Mouse (Mus musculus): ENCODE measurements around the gene Epb41l1.

Epb41l1 gene

DNA sequence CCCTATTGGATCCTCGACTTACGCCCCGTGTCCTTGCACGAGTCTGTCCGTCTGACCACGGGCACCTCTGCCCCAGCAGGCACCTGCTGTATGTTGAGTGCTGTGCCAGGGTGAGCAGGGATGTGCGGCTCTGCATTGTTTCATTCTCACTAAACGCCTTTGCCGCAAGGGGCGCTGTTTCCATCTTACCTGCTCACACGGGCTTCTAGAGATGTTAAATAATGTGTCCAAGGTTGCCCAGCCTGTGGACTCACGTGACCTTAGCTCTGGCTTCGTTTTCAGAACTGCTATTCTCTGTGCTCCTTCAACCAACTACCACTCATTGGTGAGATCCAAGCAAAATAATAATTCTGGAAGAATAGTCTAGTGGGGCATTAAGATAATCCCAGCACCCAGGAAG is 61.6 kb downstream of the Epb41l1 start:
- 0 out of 2 replicates have a peak, but pooled peaks have one; percentile 31 for ATAC-seq (ENCODE audit: insufficient number of reproducible peaks, low FRiP score, low TSS enrichment)

GRCm38 (mm10) chr2:156482764-156483163 is 62.1 kb downstream of the Epb41l1 start:
- ATAC-seq (ENCODE audit: insufficient number of reproducible peaks, low FRiP score, low TSS enrichment): no peak

DNA sequence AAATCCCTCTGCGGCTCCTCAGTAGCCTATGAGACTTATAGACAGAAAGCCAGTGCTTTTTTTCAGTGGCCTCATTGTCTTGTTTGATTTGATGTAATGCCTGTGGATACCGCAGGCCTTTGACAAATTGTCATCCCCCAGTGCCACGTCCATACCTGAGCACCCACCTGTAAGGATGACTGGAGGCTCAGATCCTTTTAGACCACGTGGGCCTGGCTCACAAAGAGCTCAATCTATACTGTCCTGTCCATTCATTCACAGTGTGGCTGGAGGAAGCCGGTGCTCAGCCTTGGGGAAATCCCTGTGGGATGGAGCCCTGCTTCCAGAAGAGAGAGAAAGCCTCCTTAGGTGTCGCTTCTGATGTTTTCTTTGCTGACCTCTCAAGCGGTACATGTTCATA is 62.5 kb downstream of the Epb41l1 start:
- ATAC-seq (ENCODE audit: insufficient number of reproducible peaks, low FRiP score, low TSS enrichment): no peak

DNA sequence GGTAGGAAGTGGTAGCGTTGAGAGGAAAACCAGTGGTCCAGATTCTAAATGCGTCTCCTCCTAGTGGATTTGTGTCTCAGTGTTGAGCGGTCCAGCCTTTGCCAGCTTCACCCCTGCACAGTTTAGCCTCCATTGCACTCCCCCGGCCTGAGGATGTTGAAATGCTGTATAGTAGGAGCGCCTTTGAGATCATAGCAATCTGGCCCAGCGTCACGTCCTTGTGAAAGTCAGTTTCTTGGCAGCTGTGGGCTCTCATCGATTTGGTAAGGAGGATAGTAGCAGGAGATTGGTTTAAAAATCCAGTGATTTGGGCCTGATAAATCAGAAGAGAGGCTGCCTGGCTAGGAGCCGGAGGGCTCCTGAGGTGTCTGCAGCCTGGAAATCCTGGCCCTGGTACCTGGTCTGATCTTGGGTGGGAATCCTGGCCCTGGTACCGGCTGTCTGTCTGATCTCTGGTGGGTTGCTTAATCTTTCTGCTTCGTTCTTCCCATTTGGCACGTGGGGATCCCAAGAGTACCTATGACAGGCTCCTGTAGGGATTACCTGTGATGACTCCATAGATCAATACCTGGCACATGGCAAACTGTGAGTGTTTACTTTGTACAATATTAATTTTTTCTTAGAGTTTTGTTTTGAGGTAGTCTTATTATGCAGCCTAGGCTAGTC is 65.5 kb downstream of the Epb41l1 start:
- ATAC-seq (ENCODE audit: insufficient number of reproducible peaks, low FRiP score, low TSS enrichment): no peak

GRCm38 (mm10) chr2:156487589-156488160 is 67.0 kb downstream of the Epb41l1 start:
- 0 out of 2 replicates have a peak, but pooled peaks have one; percentile 13 for ATAC-seq (ENCODE audit: insufficient number of reproducible peaks, low FRiP score, low TSS enrichment)

DNA sequence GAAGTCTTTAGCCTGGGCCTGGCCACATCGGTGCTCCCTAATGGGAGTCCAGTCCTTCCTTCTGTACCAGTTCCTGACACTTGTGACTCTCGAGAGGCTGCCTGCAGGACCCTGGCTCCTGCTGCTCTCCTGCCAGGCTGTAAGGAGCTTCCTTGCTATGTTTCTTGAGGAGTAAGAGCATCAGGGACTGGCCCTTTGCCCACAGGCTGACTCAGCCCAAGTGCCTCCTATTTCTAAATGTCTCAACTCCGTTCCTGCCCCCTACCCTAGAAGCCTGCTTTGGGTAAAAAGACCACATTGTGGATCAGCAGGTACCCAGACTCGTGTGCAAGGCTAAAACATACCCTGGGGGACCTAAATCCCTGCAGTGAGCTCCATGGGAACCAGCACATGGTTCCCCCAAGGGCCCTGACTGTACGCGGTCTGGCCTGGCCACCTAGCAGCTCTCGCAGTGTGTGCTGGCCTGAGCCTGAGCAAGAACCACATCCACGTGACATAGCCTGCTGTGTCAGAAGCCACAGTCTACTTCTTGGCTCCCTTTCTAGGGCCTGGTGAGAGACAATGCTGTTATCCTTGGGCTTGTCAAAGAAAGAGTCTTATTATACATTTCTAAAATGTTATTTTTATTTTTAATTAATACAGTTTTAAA is 67.6 kb downstream of the Epb41l1 start:
- ATAC-seq (ENCODE audit: insufficient number of reproducible peaks, low FRiP score, low TSS enrichment): peak; percentile 74; the same call in 1 of the 2 replicates

GRCm38 (mm10) chr2:156490176-156490575 is 69.5 kb downstream of the Epb41l1 start:
- ATAC-seq (ENCODE audit: insufficient number of reproducible peaks, low FRiP score, low TSS enrichment): peak; percentile 21; the same call in 1 of the 2 replicates

GRCm38 (mm10) chr2:156491796-156492195 is 71.1 kb downstream of the Epb41l1 start:
- no peak for ATAC-seq (ENCODE audit: insufficient number of reproducible peaks, low FRiP score, low TSS enrichment)

DNA sequence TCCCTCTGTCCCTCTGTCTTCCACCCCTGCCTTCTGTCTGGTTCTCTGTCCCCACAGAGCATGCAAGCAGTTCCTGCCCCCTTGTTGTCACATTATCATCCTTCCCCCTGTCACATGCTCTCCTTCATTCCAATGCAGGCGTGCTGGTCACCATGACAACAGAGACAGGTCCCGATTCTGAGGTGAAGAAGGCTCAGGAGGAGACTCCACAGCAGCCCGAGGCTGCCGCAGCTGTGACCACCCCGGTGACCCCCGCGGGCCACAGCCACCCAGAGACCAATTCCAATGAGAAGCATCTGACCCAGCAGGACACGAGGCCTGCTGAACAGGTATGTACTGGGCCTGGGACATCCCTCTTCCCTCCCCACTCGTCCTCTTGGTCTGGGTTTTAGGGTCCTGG is 73.1 kb downstream of the Epb41l1 start:
- ATAC-seq (ENCODE audit: insufficient number of reproducible peaks, low FRiP score, low TSS enrichment): no peak

DNA sequence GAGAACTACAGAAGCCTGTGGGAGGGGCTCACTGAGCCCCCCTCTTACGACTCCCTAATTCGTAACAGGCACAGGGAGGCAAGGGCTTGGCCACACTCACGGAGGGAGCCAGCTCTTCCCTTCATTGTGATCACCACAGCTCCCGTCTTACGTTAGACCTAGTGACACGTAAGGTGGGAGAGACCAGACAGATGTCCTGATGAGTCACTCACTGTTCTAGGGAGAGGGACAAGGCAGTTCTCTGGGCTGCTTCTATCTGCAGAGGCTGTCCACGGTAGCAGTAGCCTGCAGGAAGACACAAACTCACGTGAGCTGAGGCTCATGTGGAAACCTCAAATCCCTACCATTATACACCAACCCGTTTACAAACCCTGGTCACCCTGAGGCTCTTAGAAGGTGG is 73.8 kb downstream of the Epb41l1 start:
- ATAC-seq (ENCODE audit: insufficient number of reproducible peaks, low FRiP score, low TSS enrichment): no peak

GRCm38 (mm10) chr2:156494875-156495274 is 74.2 kb downstream of the Epb41l1 start:
- ATAC-seq (ENCODE audit: insufficient number of reproducible peaks, low FRiP score, low TSS enrichment): peak; percentile 85

DNA sequence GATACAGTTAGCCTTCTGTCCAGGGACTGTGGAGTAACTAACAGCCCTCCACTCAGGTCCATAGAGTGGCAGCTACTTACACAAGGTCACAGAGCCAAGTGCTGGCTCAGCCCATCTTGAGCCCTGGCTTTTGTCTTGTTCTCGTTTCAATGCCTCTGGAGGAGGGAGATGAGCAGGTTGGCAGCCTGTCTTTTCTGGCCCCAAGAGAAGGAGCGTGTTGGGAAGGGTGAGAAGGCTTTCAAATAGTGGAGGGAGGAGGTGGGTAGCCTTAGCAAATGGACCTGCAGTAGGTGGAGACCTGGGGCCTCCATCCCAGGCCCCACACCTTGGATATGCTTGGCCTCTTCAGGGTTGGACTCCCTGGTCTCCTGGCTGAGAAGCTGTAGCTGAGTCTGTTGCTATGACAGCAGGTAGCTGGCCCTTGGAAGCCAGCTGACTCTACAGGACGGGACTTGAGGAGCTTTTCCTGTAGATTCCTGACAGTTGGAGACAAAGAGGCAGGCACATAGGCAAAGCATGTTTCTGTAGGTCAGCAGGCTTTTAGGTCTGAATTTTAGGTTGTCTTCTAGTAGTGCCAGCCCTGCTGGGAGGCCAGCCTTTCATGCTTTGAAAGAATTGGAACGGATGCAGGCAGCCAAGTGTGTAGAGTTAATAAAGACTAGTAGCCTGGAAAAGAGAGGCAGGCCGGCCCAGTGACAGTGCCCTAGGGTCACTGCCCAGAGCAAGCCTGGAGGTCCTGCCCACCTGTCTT is 76.3 kb downstream of the Epb41l1 start:
- ATAC-seq (ENCODE audit: insufficient number of reproducible peaks, low FRiP score, low TSS enrichment): peak; percentile 23; the same call in 1 of the 2 replicates

- ATAC-seq (ENCODE audit: insufficient number of reproducible peaks, low FRiP score, low TSS enrichment): no peak
These were observed 77.2 kb downstream of the Epb41l1 start for GRCm38 (mm10) chr2:156497915-156498314.

GRCm38 (mm10) chr2:156501025-156501424 is 80.3 kb downstream of the Epb41l1 start:
- ATAC-seq (ENCODE audit: insufficient number of reproducible peaks, low FRiP score, low TSS enrichment): no peak

- ATAC-seq (ENCODE audit: insufficient number of reproducible peaks, low FRiP score, low TSS enrichment): no peak
These were observed 84.8 kb downstream of the Epb41l1 start for GRCm38 (mm10) chr2:156505533-156505932.

GRCm38 (mm10) chr2:156512028-156512427 is 91.3 kb downstream of the Epb41l1 start:
- ATAC-seq (ENCODE audit: insufficient number of reproducible peaks, low FRiP score, low TSS enrichment): no peak

- no peak for ATAC-seq (ENCODE audit: insufficient number of reproducible peaks, low FRiP score, low TSS enrichment)
These were observed 91.9 kb downstream of the Epb41l1 start for GRCm38 (mm10) chr2:156512561-156512960.

DNA sequence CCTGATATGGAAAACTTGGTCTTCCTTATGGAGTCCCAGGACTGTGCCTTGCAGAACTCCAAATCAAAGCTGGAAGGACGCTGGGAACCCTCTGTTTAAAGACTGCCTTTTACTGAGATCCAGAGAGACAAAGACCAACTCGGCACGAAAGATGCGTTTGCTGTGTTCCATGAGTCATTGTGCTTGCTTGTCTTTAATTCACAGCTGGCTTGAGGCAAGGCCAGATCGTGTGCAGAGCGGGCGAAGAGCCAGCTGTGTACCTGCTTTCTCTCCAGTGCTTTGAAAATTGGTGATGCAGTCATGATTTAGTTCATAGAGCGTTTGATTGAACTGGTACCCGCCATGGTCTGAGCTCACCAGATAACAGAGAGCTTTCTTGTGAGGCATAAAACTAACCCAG is 94.4 kb downstream of the Epb41l1 start:
- no peak for ATAC-seq (ENCODE audit: insufficient number of reproducible peaks, low FRiP score, low TSS enrichment)

DNA sequence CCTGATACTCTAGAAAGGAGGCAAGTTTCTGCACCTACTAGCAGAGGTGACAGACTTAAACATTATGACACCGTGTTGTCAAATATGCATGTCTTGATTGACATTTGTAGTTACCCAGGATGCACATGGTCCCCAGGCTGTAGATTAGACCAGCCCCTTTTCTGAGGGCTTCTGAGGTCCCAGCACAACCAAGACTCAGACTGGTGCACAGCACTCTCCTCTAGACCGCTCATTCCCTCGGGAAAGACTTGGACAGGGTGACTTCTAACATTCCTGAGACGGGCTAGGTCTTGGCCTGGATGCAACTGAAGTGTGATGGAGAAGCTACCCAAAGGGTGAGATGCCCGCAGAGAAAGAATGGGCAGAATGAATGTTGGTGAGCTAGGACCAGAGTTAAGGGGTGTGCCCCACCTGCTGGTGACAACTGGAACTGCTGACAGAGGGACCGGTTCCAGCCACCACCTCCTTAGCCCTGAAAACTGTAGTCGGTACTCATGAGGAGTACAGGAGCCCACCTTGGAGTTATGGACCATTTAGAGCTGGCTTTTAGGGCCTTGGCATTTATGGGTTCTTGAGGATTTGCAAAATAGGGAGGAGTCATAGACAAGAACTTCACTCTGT is 95.0 kb downstream of the Epb41l1 start:
- ATAC-seq (ENCODE audit: insufficient number of reproducible peaks, low FRiP score, low TSS enrichment): peak; percentile 26; the same call in 1 of the 2 replicates

GRCm38 (mm10) chr2:156516678-156517077 is 96.0 kb downstream of the Epb41l1 start:
- 0 out of 2 replicates have a peak, but pooled peaks have one; percentile 62 for ATAC-seq (ENCODE audit: insufficient number of reproducible peaks, low FRiP score, low TSS enrichment)
